Mouse (Mus musculus): Measurements from ENCODE around the gene Ap4s1.

Gene Ap4s1

DNA sequence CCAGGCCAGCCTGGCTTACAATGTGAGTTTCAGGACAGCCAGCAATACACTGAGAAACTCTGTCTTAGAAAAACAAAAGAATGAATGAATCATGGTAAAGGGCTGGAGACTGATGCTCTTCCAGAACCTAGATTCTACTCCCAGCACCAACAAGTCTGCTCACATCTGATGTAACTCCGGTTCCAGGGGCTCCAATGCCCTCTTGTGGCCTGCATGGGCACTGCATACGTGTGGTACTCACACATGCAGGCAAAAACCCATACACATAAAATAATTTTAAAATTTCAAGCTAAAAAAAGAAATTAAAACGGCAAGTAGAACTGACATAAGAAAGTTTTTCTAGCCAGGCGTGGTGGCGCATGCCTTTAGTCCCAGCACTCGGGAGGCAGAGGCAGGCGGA, 94.0 kb downstream of the Ap4s1 start:
- no peak for DNase-seq (ENCODE audit: inconsistent ontology term)

Data from Muller cell, postnatal 12 days (primary cell).